14 mouse cellular contexts compared by ENCODE assay signal in the genomic region with DNA sequence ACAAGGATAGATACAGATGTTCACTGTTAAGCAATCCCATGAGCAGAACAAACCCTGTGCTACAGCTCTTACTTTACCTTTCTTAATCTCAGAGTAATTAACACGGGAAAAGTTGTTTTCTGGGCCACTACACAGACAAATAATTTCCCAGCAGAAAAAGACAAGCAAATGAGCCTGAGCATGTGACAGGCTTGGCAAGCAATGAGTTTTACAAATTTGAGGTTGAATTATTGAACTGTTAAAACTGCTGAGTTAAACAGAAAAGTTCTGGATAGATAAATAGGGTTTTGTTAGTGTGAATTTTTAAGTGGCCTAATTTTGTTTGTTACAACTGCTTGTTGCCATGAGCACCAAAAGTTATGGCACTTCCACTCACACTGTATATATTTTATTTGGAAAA.
"Had no signal": no experiment of that assay in that cellular context is flagged by ENCODE, and none has a peak within 500 bp of the region (broad histone marks: within the 10 kb centered on the region; RNA-seq: fewer than 3 reads in every experiment).

No protein-coding gene starts in this region.

- H3K27ac ChIP-seq: left cerebral cortex, adult 2 months; limb, embryonic 10.5 days; liver, embryonic 13.5 days; lung, embryonic 15.5 days; macrophage; midbrain, embryonic 15.5 days; neural tube, embryonic 12.5 days; stomach, postnatal 0 days had no signal

- H3K27me3 ChIP-seq: liver, embryonic 13.5 days; lung, embryonic 15.5 days; megakaryocyte, embryonic 14.5 days; midbrain, embryonic 15.5 days; neural tube, embryonic 12.5 days had no signal

- H3K36me3 ChIP-seq: limb, embryonic 10.5 days; liver, embryonic 13.5 days; lung, embryonic 15.5 days; midbrain, embryonic 15.5 days; neural tube, embryonic 12.5 days had no signal

- H3K9ac ChIP-seq: liver, embryonic 13.5 days; liver, postnatal 0 days; lung, embryonic 15.5 days; midbrain, embryonic 15.5 days; neural tube, embryonic 12.5 days had no signal

- H3K4me1 ChIP-seq: limb, embryonic 10.5 days; liver, embryonic 13.5 days; lung, embryonic 15.5 days; megakaryocyte, embryonic 14.5 days; midbrain, embryonic 15.5 days; neural tube, embryonic 12.5 days had no signal

- ATAC-seq: intestine, postnatal 0 days; liver, postnatal 0 days; midbrain, embryonic 15.5 days had no signal

- H3K9me3 ChIP-seq: limb, embryonic 10.5 days; liver, embryonic 13.5 days; lung, embryonic 15.5 days; megakaryocyte, embryonic 14.5 days; midbrain, embryonic 15.5 days; neural tube, embryonic 12.5 days had no signal

- DNase-seq: liver, embryonic 13.5 days; liver, postnatal 0 days; lung, postnatal 14 days; thymus, postnatal 4 days had no signal

- H3K4me3 ChIP-seq: left cerebral cortex, adult 2 months; limb, embryonic 10.5 days; liver, embryonic 13.5 days; lung, embryonic 15.5 days; megakaryocyte, embryonic 14.5 days; midbrain, embryonic 15.5 days; neural tube, embryonic 12.5 days had no signal

- H3K4me2 ChIP-seq: liver, embryonic 13.5 days; lung, embryonic 15.5 days; midbrain, embryonic 11.5 days; midbrain, embryonic 15.5 days; neural tube, embryonic 12.5 days had no signal
